Mouse (Mus musculus) ES-E14 (cell line): ENCODE measurements around the gene Erh. TPM values are rescaled to one million over a fixed set of nuclear protein-coding genes. Genes with fewer than 3 reads are reported as not detected.

ENCODE experiments used
- DNase-seq: peaks from one replicate; pipeline ENCODE4 v3.0.0-alpha.2; 2013; ENCODE audit warnings: low read depth, low spot score
- H3K27ac ChIP-seq: 2 replicates; pipeline ENCODE4 v1.5.1; 2012; ENCODE audit warnings: low read depth, mild to moderate bottlenecking, low read length, moderate library complexity, mixed read lengths; ENCODE audit not compliant: poor library complexity, insufficient read depth, severe bottlenecking
- H3K36me3 ChIP-seq: 2 replicates; pipeline ENCODE4 v1.6.1; 2012; ENCODE audit warnings: mild to moderate bottlenecking, low read length, moderate library complexity, mixed read lengths; ENCODE audit not compliant: control insufficient read depth, poor library complexity, insufficient read depth, severe bottlenecking
- H3K4me1 ChIP-seq, 2 experiments: fragments of 150-350 bp in 1 of 2; sonication (generic) in 1 of 2; 2 replicates each; pipeline ENCODE4 v1.6.1; 2012; ENCODE audit warnings: low read length in 2 of 2, mild to moderate bottlenecking in 1 of 2, mixed read lengths in 1 of 2; ENCODE audit not compliant: control insufficient read depth in 2 of 2, insufficient read depth in 2 of 2, poor library complexity in 1 of 2
- H3K4me3 ChIP-seq, 2 experiments: fragments of 150-350 bp in 1 of 2; sonication (generic) in 1 of 2; 2 replicates each; pipeline ENCODE4 v1.5.1; 2012; ENCODE audit warnings: low read length in 2 of 2, low read depth in 1 of 2, mild to moderate bottlenecking in 1 of 2, mixed read lengths in 1 of 2; ENCODE audit not compliant: insufficient read depth in 1 of 2, poor library complexity in 1 of 2, severe bottlenecking in 1 of 2
- H3K9ac ChIP-seq: 2 replicates; pipeline ENCODE4 v1.6.1; 2012; ENCODE audit warnings: low read depth, mild to moderate bottlenecking, low read length, mixed read lengths; ENCODE audit not compliant: poor library complexity, insufficient read depth, severe bottlenecking
- H3K9me3 ChIP-seq: fragments of 150-350 bp; sonication (generic); 2 replicates; pipeline ENCODE4 v1.6.1; 2012; ENCODE audit warnings: low read depth, mild to moderate bottlenecking, low read length; ENCODE audit not compliant: control insufficient read depth, insufficient read depth
- CHD2 ChIP-seq: IDR thresholded peaks from 2 replicates; pipeline ENCODE4 v1.6.1; 2014; ENCODE audit warnings: mild to moderate bottlenecking, low read depth, low read length, inconsistent platforms
- HCFC1 ChIP-seq: IDR thresholded peaks from 2 replicates; pipeline ENCODE4 v1.6.1; 2012; ENCODE audit warnings: low read length, inconsistent platforms, borderline replicate concordance; ENCODE audit not compliant: insufficient read depth
- MAFK ChIP-seq: IDR thresholded peaks from 2 replicates; pipeline ENCODE4 v1.6.1; 2014; ENCODE audit warnings: mild to moderate bottlenecking, low read depth, low read length, inconsistent platforms; ENCODE audit not compliant: insufficient read depth
- ZC3H11A ChIP-seq: IDR thresholded peaks from 2 replicates; pipeline ENCODE4 v1.6.1; 2012; ENCODE audit warnings: low read depth, mild to moderate bottlenecking, inconsistent platforms, low read length, borderline replicate concordance
- ZNF384 ChIP-seq: IDR thresholded peaks from 2 replicates; pipeline ENCODE4 v1.6.1; 2012; ENCODE audit warnings: low read depth, low read length, inconsistent platforms
- in situ Hi-C, 2 experiments: fragments of 600-800 bp; cut with MboI; formaldehyde crosslinking; loops; one replicate each; pipeline ENCODE4 v1.15.1; 2025; ENCODE audit warnings: low sequenced_read_pairs in 2 of 2, inconsistent platforms in 1 of 2; ENCODE audit not compliant: unreplicated experiment in 2 of 2
- total RNA-seq: library from RNA; depleted of rRNA; stranded (reverse); fragments of 300-350 nt; gene quantifications from 2 replicates; pipeline ENCODE4 v1.2.3, GENCODE M21; 2012

The Erh gene
- total RNA-seq, 1 experiment: 353 TPM

DNA sequence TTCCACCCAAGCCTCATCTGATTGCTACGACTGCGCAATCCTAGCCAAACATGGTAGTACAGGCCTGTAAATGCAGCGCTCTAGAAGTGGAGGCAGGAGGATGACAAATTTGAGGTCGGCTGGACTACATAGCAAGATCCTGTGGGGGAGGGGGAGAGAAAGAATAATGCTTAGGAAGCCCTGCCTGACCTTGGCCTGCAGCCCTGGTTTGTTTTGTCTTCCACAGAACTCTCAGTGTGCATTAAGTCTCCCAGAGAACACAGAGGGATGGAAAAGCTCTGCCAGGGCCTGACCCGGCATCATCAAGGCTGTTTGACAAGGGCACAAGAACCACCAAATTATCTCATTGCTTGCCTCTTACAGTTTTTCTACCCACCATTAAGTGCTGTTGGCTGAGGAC is 45.6 kb upstream of the Erh start:
- TF ChIP-seq MAFK: no peak
- TF ChIP-seq ZNF384: no peak
- no peak for TF ChIP-seq ZC3H11A
- TF ChIP-seq CHD2: no peak
- no peak for TF ChIP-seq HCFC1
- no peak overlapping the region for H3K9ac ChIP-seq
- peaks cover 2 to 4% of the 10 kb centered on the region in 2 experiments; a peak in 1 of 4 replicates for H3K4me1 ChIP-seq
- in situ Hi-C loops: no loop called here
- H3K36me3 ChIP-seq: no peaks in the 10 kb centered on the region
- H3K9me3 ChIP-seq: no peaks in the 10 kb centered on the region
- no peak overlapping the region for H3K27ac ChIP-seq
- no peak overlapping the region for H3K4me3 ChIP-seq
- DNase-seq: no peak

DNA sequence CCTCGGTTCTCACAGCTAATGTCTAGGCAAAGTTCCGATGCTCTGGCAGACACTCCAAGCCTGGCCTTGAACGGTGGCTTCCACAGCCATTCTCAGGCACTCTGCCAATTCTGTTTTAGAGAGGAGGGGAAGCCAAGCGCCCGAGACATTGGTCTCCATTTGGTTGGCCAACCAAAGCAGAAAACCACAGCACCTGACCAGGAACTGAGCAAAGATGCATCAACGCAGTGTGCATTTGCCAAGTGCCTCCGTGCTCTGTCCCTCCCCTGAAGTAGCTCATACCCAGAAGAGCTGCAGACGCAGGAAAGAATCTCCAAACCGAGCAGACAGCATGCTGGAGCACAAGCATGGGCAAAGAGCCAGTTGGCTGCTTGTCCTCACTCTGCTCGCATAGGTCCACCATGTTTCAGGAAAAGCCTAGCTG is 43.7 kb upstream of the Erh start:
- Histone ChIP-seq H3K36me3 (no peaks in the 10 kb centered on the region), H3K9ac (no peak overlapping the region), H3K4me1 (peaks cover 2 to 4% of the 10 kb centered on the region in 2 experiments; a peak in 1 of 4 replicates), H3K4me3 (no peak overlapping the region), H3K9me3 (no peaks in the 10 kb centered on the region), H3K27ac (no peak overlapping the region)
- in situ Hi-C loops: no loop called here
- TF ChIP-seq ZC3H11A (no peak), CHD2 (no peak), HCFC1 (no peak), ZNF384 (no peak), MAFK (no peak)
- DNase-seq: no peak

DNA sequence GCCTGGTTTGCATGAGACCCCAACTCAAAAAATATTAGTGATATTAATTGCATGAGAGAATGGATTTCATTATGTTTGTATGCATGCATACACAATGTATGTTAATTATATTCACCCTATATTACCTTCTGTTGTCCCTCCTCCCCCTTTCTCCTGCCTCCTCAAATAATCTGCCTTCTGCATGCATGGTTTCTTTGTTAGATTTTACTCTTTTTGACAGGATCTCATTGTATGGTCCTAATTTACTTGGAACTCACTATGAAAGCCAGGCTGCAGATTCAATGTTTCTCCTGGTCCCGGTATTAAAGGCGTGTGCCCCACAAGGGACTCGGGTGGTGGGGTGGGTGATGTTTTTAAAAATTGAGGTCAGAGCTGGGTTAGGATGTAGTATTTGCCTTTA is 40.2 kb upstream of the Erh start:
- no peak for DNase-seq
- H3K36me3 ChIP-seq: peaks cover 2% of the 10 kb centered on the region
- no peaks in the 10 kb centered on the region for H3K4me1 ChIP-seq
- no peak for TF ChIP-seq ZNF384
- H3K4me3 ChIP-seq: no peak overlapping the region
- H3K9me3 ChIP-seq: no peaks in the 10 kb centered on the region
- H3K27ac ChIP-seq: no peak overlapping the region
- H3K9ac ChIP-seq: no peak overlapping the region
- in situ Hi-C loops: no loop called here

DNA sequence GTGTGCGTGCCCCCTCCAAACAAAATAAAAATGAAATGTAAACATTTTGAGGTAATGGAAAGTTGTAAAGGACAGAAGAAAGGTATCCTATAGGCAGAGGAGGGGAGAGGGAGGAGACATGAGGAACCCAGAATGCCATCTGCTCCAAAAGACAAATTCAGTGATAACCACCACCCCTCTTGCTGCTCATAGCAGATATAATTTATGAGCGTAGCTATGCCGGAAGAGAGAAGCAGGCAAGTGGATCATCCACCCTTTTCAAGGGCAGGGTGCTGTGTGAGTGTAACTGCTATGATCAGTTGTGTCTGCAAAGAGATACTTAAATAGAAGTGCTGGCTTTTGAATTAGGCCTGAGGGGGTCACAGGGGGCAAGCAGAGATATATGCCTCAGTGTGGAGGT is 39.4 kb upstream of the Erh start:
- in situ Hi-C loops: no loop called here
- Histone ChIP-seq H3K4me1 (no peaks in the 10 kb centered on the region), H3K27ac (no peak overlapping the region)

DNA sequence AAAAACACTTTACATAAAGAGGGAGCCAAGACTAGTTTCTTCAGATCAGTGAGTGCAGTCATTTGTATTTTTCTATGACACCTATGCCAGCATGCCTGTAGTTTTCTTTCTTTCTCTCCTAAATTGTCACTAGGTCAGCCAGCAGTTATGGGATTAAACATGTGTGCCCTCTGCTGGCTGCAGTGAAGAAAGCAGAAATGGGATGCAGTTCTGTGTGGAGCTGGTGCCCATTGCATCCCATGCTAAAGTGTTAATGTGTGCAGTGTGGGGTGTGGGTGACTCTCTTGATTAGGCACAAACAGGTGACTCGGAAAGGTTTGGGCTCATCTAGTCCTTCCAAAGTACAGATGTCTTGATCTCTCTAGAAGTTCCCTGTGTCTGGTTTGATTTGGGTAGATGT is 37.2 kb upstream of the Erh start:
- in situ Hi-C loops: no loop called here
- DNase-seq: no peak
- no peak overlapping the region for H3K9ac ChIP-seq
- TF ChIP-seq ZC3H11A (no peak), MAFK (no peak), HCFC1 (no peak), ZNF384 (no peak)
- H3K4me3 ChIP-seq: no peak overlapping the region
- no peak overlapping the region for H3K27ac ChIP-seq
- H3K36me3 ChIP-seq: peaks cover 4% of the 10 kb centered on the region
- no peaks in the 10 kb centered on the region for H3K9me3 ChIP-seq
- no peaks in the 10 kb centered on the region for H3K4me1 ChIP-seq

More for the DNA sequence above, 39.4 kb upstream of the Erh start:
- Histone ChIP-seq H3K9ac (no peak overlapping the region), H3K9me3 (no peaks in the 10 kb centered on the region), H3K36me3 (peaks cover 2% of the 10 kb centered on the region), H3K4me3 (no peak overlapping the region)
- no peak for DNase-seq
- TF ChIP-seq ZNF384 (no peak), ZC3H11A (no peak), CHD2 (no peak), HCFC1 (no peak), MAFK (no peak)
